Mouse (Mus musculus): Measurements from ENCODE around the gene Fbxl19. TPM values are rescaled to one million over a fixed set of nuclear protein-coding genes. Genes with fewer than 3 reads are reported as not detected.
A peak's percentile ranks its signal among the peaks of the same experiment; 100 is the strongest.
"Not testable (repeated sequence)": the region's sequence is repeated elsewhere in the genome, so short reads cannot be mapped to it uniquely, and the experiment has no call there.

The Fbxl19 gene
- polyA plus RNA-seq, 1 experiment from 2014 or later = 9.1 TPM

- no peaks in the 10 kb centered on the region for H3K9me3 ChIP-seq (ENCODE audit: control insufficient read depth, low read length)
- H3K36me3 ChIP-seq (ENCODE audit: control insufficient read depth, insufficient read depth, low read length) = no peaks in the 10 kb centered on the region
- H3K4me2 ChIP-seq (ENCODE audit: low read depth, low read length) = no peak overlapping the region
- ATAC-seq (ENCODE audit: low read depth) = no peak
- peaks cover 4% of the 10 kb centered on the region; the same call in 1 of the 2 replicates for H3K4me1 ChIP-seq (ENCODE audit: control insufficient read depth, insufficient read depth, low read length)
- H3K27ac ChIP-seq (ENCODE audit: low read depth, low read length) = no peak overlapping the region
- H3K27me3 ChIP-seq (ENCODE audit: control insufficient read depth, insufficient read depth, low read length) = no peaks in the 10 kb centered on the region
- 88% methylated on average over 6 of the region's 6 CpGs for WGBS
- H3K9ac ChIP-seq (replicated peaks; ENCODE audit: low read depth, low read length) = no peak overlapping the region
- H3K4me3 ChIP-seq (ENCODE audit: low read depth, low read length) = no peak overlapping the region
These were observed 25.1 kb upstream of the Fbxl19 start for GRCm38 (mm10) chr7:127719258-127719657.

GRCm38 (mm10) chr7:127725490-127725889 lies 18.9 kb upstream of the Fbxl19 start:
- Histone ChIP-seq H3K9me3 (ENCODE audit: control insufficient read depth, low read length) (no peaks in the 10 kb centered on the region), H3K27ac (ENCODE audit: low read depth, low read length) (no peak overlapping the region), H3K27me3 (ENCODE audit: control insufficient read depth, insufficient read depth, low read length) (no peaks in the 10 kb centered on the region), H3K4me1 (ENCODE audit: control insufficient read depth, insufficient read depth, low read length) (no peaks in the 10 kb centered on the region), H3K4me3 (ENCODE audit: low read depth, low read length) (no peak overlapping the region), H3K36me3 (ENCODE audit: control insufficient read depth, insufficient read depth, low read length) (no peaks in the 10 kb centered on the region), H3K9ac (replicated peaks; ENCODE audit: low read depth, low read length) (no peak overlapping the region), H3K4me2 (ENCODE audit: low read depth, low read length) (no peak overlapping the region)
- ATAC-seq (ENCODE audit: low read depth) = no peak
- 31% methylated on average over 2 of the region's 2 CpGs for WGBS

GRCm38 (mm10) chr7:127725924-127726323 lies 18.4 kb upstream of the Fbxl19 start:
- H3K27me3 ChIP-seq (ENCODE audit: control insufficient read depth, insufficient read depth, low read length) = no peaks in the 10 kb centered on the region
- H3K27ac ChIP-seq (ENCODE audit: low read depth, low read length) = no peak overlapping the region
- H3K9me3 ChIP-seq (ENCODE audit: control insufficient read depth, low read length) = no peaks in the 10 kb centered on the region
- no peaks in the 10 kb centered on the region for H3K36me3 ChIP-seq (ENCODE audit: control insufficient read depth, insufficient read depth, low read length)
- H3K9ac ChIP-seq (replicated peaks; ENCODE audit: low read depth, low read length) = no peak overlapping the region
- WGBS = 60% methylated on average over 6 of the region's 6 CpGs
- no peak for ATAC-seq (ENCODE audit: low read depth)
- no peak overlapping the region for H3K4me3 ChIP-seq (ENCODE audit: low read depth, low read length)
- no peaks in the 10 kb centered on the region for H3K4me1 ChIP-seq (ENCODE audit: control insufficient read depth, insufficient read depth, low read length)
- no peak overlapping the region for H3K4me2 ChIP-seq (ENCODE audit: low read depth, low read length)

- Histone ChIP-seq H3K4me1 (ENCODE audit: control insufficient read depth, insufficient read depth, low read length) (no peaks in the 10 kb centered on the region), H3K36me3 (ENCODE audit: control insufficient read depth, insufficient read depth, low read length) (no peaks in the 10 kb centered on the region), H3K27ac (ENCODE audit: low read depth, low read length) (no peak overlapping the region), H3K9me3 (ENCODE audit: control insufficient read depth, low read length) (no peaks in the 10 kb centered on the region), H3K9ac (replicated peaks; ENCODE audit: low read depth, low read length) (no peak overlapping the region), H3K27me3 (ENCODE audit: control insufficient read depth, insufficient read depth, low read length) (no peaks in the 10 kb centered on the region), H3K4me2 (ENCODE audit: low read depth, low read length) (no peak overlapping the region), H3K4me3 (ENCODE audit: low read depth, low read length) (no peak overlapping the region)
- 90% methylated on average over 7 of the region's 7 CpGs for WGBS
- ATAC-seq (ENCODE audit: low read depth) = no peak
These were observed 16.4 kb upstream of the Fbxl19 start for GRCm38 (mm10) chr7:127727898-127728297.

- no peaks in the 10 kb centered on the region for H3K9me3 ChIP-seq (ENCODE audit: control insufficient read depth, low read length)
- no peak overlapping the region for H3K9ac ChIP-seq (replicated peaks; ENCODE audit: low read depth, low read length)
- 74% methylated on average over 4 of the region's 4 CpGs for WGBS
- H3K4me3 ChIP-seq (ENCODE audit: low read depth, low read length) = no peak overlapping the region
- H3K4me1 ChIP-seq (ENCODE audit: control insufficient read depth, insufficient read depth, low read length) = no peaks in the 10 kb centered on the region
- no peak for ATAC-seq (ENCODE audit: low read depth)
- H3K27me3 ChIP-seq (ENCODE audit: control insufficient read depth, insufficient read depth, low read length) = no peaks in the 10 kb centered on the region
- H3K27ac ChIP-seq (ENCODE audit: low read depth, low read length) = no peak overlapping the region
- no peak overlapping the region for H3K4me2 ChIP-seq (ENCODE audit: low read depth, low read length)
- no peaks in the 10 kb centered on the region for H3K36me3 ChIP-seq (ENCODE audit: control insufficient read depth, insufficient read depth, low read length)
These were observed 14.2 kb upstream of the Fbxl19 start for GRCm38 (mm10) chr7:127730170-127730569.

- H3K27me3 ChIP-seq (ENCODE audit: control insufficient read depth, insufficient read depth, low read length); H3K27ac ChIP-seq (ENCODE audit: low read depth, low read length); ATAC-seq (ENCODE audit: low read depth); H3K9ac ChIP-seq (replicated peaks; ENCODE audit: low read depth, low read length); H3K4me3 ChIP-seq (ENCODE audit: low read depth, low read length); H3K36me3 ChIP-seq (ENCODE audit: control insufficient read depth, insufficient read depth, low read length); H3K4me1 ChIP-seq (ENCODE audit: control insufficient read depth, insufficient read depth, low read length); H3K9me3 ChIP-seq (ENCODE audit: control insufficient read depth, low read length); H3K4me2 ChIP-seq (ENCODE audit: low read depth, low read length): not testable (repeated sequence)
- no CpG with 5 or more reads among the region's 5 CpGs for WGBS
These were observed 12.3 kb upstream of the Fbxl19 start, which contains the start of gene Ctf2 for GRCm38 (mm10) chr7:127732066-127732465. Ctf2 (minus strand) TSS chr7:127732166.

GRCm38 (mm10) chr7:127745251-127745651 lies 908 bp downstream of the Fbxl19 start:
- peak overlapping the region; percentile 71; the same call in 1 of the 2 replicates for H3K4me2 ChIP-seq (ENCODE audit: low read depth, low read length)
- under 1% methylated on average over 19 of the region's 19 CpGs for WGBS
- peak overlapping the region; percentile 89 for H3K27ac ChIP-seq (ENCODE audit: low read depth, low read length)
- no peaks in the 10 kb centered on the region for H3K9me3 ChIP-seq (ENCODE audit: control insufficient read depth, low read length)
- ATAC-seq (ENCODE audit: low read depth) = peak; percentile 89
- peaks cover 10% of the 10 kb centered on the region for H3K4me1 ChIP-seq (ENCODE audit: control insufficient read depth, insufficient read depth, low read length)
- peak overlapping the region; percentile 70 for H3K4me3 ChIP-seq (ENCODE audit: low read depth, low read length)
- peaks cover 14% of the 10 kb centered on the region for H3K36me3 ChIP-seq (ENCODE audit: control insufficient read depth, insufficient read depth, low read length)
- no peaks in the 10 kb centered on the region for H3K27me3 ChIP-seq (ENCODE audit: control insufficient read depth, insufficient read depth, low read length)
- peak overlapping the region; percentile 86; the same call in 1 of the 2 replicates for H3K9ac ChIP-seq (replicated peaks; ENCODE audit: low read depth, low read length)

- H3K4me3 ChIP-seq (ENCODE audit: low read depth, low read length) = peak overlapping the region; percentile 70
- WGBS = under 1% methylated on average over 39 of the region's 39 CpGs
These were observed 1.5 kb downstream of the Fbxl19 start for GRCm38 (mm10) chr7:127745652-127746493.

More at GRCm38 (mm10) chr7:127745652-127746493, 1.5 kb downstream of the Fbxl19 start:
- peak overlapping the region; percentile 86 for H3K9ac ChIP-seq (replicated peaks; ENCODE audit: low read depth, low read length)
- H3K9me3 ChIP-seq (ENCODE audit: control insufficient read depth, low read length) = no peaks in the 10 kb centered on the region
- peak; percentile 91 for ATAC-seq (ENCODE audit: low read depth)
- peak overlapping the region; percentile 89 for H3K27ac ChIP-seq (ENCODE audit: low read depth, low read length)
- H3K4me2 ChIP-seq (ENCODE audit: low read depth, low read length) = peak overlapping the region; percentile 89
- H3K27me3 ChIP-seq (ENCODE audit: control insufficient read depth, insufficient read depth, low read length) = no peaks in the 10 kb centered on the region
- peaks cover 10% of the 10 kb centered on the region for H3K4me1 ChIP-seq (ENCODE audit: control insufficient read depth, insufficient read depth, low read length)
- peaks cover 20% of the 10 kb centered on the region for H3K36me3 ChIP-seq (ENCODE audit: control insufficient read depth, insufficient read depth, low read length)
